Mouse (Mus musculus) adrenal gland, postnatal 36 days (tissue): ENCODE measurements around the gene Klk15. TPM values are rescaled to one million over a fixed set of nuclear protein-coding genes. Genes with fewer than 3 reads are reported as not detected.

ENCODE experiments used
- DNase-seq, 2 experiments: peaks; one replicate each; pipeline ENCODE4 v3.0.0; 2021; ENCODE audit warnings: mixed read lengths in 1 of 2
- total RNA-seq, 2 experiments: library from RNA; stranded (reverse); gene quantifications; 2 replicates each; pipeline ENCODE4 v1.2.3; 2021

Klk15 gene
- total RNA-seq, 2 experiments from 2014 or later: not detected

DNA sequence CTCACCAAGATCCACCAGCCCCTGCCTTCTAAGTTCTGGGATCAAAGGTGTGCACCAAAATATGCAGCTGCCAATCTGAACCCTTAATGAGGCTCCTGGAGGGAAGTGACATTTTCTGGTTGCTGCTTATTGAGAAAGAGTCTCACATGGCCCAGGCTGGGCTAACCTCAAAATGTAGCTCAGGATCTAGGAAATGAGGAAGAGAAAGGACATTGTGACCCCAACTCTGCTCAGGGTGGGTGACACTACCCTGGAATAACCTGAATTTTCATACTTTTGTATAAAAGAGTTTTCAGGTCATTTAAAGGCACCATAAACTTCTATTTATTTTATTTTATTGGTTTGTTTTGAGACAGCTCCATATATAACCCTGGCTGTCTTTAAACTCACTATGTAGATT, 52.1 kb downstream of the Klk15 start:
- DNase-seq: no peak

Other genes with a start within 250 kb of the Klk15 start
- not detected for gene Klk14, start 243.3 kb upstream of the Klk15 start, total RNA-seq
- gene Klk13, start 221.2 kb upstream of the Klk15 start, total RNA-seq: not detected
- not detected for gene Klk12, start 164.8 kb upstream of the Klk15 start, total RNA-seq
- gene Klk11, start 159.1 kb upstream of the Klk15 start, total RNA-seq: not detected
- under 1 TPM; 0.23 to 0.33 TPM for gene Klk10, start 152.7 kb upstream of the Klk15 start, total RNA-seq
- gene Klk9, start 141.8 kb upstream of the Klk15 start, total RNA-seq: not detected
- gene Klk8, start 136.2 kb upstream of the Klk15 start, total RNA-seq: 1 to 10 TPM; 1.1 to 2.3 TPM
- gene Klk7, start 122.4 kb upstream of the Klk15 start, total RNA-seq: not detected
- gene Klk6, start 109.2 kb upstream of the Klk15 start, total RNA-seq: not detected
- not detected for gene Klk5, start 91.8 kb upstream of the Klk15 start, total RNA-seq
- gene Klk4, start 52.6 kb upstream of the Klk15 start, total RNA-seq: not detected
- not detected for gene Klk1b8, start 16.9 kb downstream of the Klk15 start, total RNA-seq
- not detected for gene Klk1b1, start 33.0 kb downstream of the Klk15 start, total RNA-seq
- gene Klk1b9, start 42.3 kb downstream of the Klk15 start, total RNA-seq: not detected
- not detected for gene Klk1b11, start 62.1 kb downstream of the Klk15 start, total RNA-seq
- not detected for gene Klk1b26, start 78.4 kb downstream of the Klk15 start, total RNA-seq
- gene Klk1b27, start 118.5 kb downstream of the Klk15 start, total RNA-seq: not detected
- gene Klk1b21, start 168.6 kb downstream of the Klk15 start, total RNA-seq: not detected
- not detected for gene Klk1b22, start 178.9 kb downstream of the Klk15 start, total RNA-seq
- not detected for gene Klk1b16, start 203.0 kb downstream of the Klk15 start, total RNA-seq